Mouse (Mus musculus): Measurements from ENCODE around the gene Serf2. TPM values are rescaled to one million over a fixed set of nuclear protein-coding genes. Genes with fewer than 3 reads are reported as not detected.
"Not testable (repeated sequence)": the region's sequence is repeated elsewhere in the genome, so short reads cannot be mapped to it uniquely, and the experiment has no call there.

The Serf2 gene
- polyA plus RNA-seq, 1 experiment = 476 TPM

DNA sequence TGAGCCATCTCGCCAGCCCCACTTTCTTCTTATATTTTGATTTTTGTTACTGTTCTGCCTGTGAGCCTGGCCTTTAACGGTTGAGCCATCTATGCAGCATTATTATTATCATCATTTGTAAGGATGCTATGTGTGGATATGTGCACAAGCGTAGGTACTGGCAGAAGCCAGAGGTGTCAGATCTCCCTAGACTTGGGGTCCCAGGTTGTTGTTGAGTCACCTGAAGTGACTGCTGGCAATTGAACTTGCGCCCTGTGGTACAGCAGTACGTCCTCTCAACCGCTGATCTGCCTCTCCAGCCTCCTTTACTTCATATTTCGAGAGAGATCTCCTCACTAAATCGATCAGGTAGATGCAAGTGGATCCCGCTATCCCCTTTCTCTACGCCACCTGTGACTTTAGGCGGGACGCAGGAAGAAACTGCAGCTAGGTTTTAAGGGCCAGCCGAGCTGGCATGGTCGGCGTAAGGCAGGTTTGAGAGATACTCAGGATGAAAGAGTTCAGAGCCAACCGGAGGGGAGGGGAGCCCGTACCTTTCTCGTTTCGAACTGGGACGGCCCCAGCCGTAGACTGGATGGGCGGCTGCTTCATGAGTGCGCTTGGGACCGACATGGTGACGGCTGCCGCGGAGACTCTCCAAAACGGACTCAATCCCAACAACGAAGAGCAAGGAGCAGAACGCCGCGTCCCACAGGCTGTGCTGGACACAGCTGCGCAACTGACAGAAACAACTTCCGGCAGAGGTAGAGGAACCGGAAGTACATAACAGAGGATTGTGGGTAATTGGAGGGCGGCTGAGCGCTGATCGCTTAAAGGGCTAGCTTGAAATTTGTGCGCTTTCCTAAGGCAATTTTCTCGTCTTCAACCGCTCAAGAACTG lies 24.5 kb downstream of the Serf2 start, which contains the start of gene Mfap1b:
TSS of gene Mfap1b (minus strand) at position 767 of the 879 bp plus-strand sequence.
- 5% methylated on average over 41 of the region's 41 CpGs for WGBS
- not testable (repeated sequence) for H3K4me1 ChIP-seq (ENCODE audit: control insufficient read depth, insufficient read depth, low read length)
- TF ChIP-seq POLR2A (IDR thresholded peaks at IDR 0.05; ENCODE audit: borderline replicate concordance, control insufficient read depth, low read depth, low read length) = peak; percentile 90
- H3K4me3 ChIP-seq (replicated peaks; ENCODE audit: control insufficient read depth, low read depth, low read length) = peak within 1 kb of the TSS; percentile 89
- H3K27ac ChIP-seq (ENCODE audit: control insufficient read depth, insufficient read depth, low read depth, low read length, poor library complexity) = peak within 1 kb of the TSS; percentile 77

- TF ChIP-seq POLR2A (IDR thresholded peaks at IDR 0.05; ENCODE audit: borderline replicate concordance, control insufficient read depth, low read depth, low read length) (no peak), CTCF (IDR thresholded peaks at IDR 0.05; ENCODE audit: control insufficient read depth, insufficient read depth, low read length) (no peak)
- H3K4me3 ChIP-seq (replicated peaks; ENCODE audit: control insufficient read depth, low read depth, low read length) = peak overlapping the region; percentile 89
- peak overlapping the region; percentile 77; the same call in 1 of the 2 replicates for H3K27ac ChIP-seq (ENCODE audit: control insufficient read depth, insufficient read depth, low read depth, low read length, poor library complexity)
- H3K4me1 ChIP-seq (ENCODE audit: control insufficient read depth, insufficient read depth, low read length) = no peaks in the 10 kb centered on the region; the same call in 1 of the 2 replicates
- 20% methylated on average over 8 of the region's 8 CpGs for WGBS
Observed at GRCm38 (mm10) chr2:121474180-121474535, 25.2 kb downstream of the Serf2 start.

- not testable (repeated sequence) for H3K4me1 ChIP-seq (ENCODE audit: control insufficient read depth, insufficient read depth, low read length); H3K27ac ChIP-seq (ENCODE audit: control insufficient read depth, insufficient read depth, low read depth, low read length, poor library complexity); H3K4me3 ChIP-seq (replicated peaks; ENCODE audit: control insufficient read depth, low read depth, low read length)
- 97% methylated on average over 2 of the region's 2 CpGs for WGBS
Observed at GRCm38 (mm10) chr2:121475306-121475705, 26.3 kb downstream of the Serf2 start.

- 90% methylated on average over 3 of the region's 3 CpGs for WGBS
- TF ChIP-seq POLR2A (IDR thresholded peaks at IDR 0.05; ENCODE audit: borderline replicate concordance, control insufficient read depth, low read depth, low read length) (no peak), CTCF (IDR thresholded peaks at IDR 0.05; ENCODE audit: control insufficient read depth, insufficient read depth, low read length) (no peak)
- Histone ChIP-seq H3K4me1 (ENCODE audit: control insufficient read depth, insufficient read depth, low read length) (no peaks in the 10 kb centered on the region), H3K27ac (ENCODE audit: control insufficient read depth, insufficient read depth, low read depth, low read length, poor library complexity) (no peak overlapping the region), H3K4me3 (replicated peaks; ENCODE audit: control insufficient read depth, low read depth, low read length) (no peak overlapping the region)
Observed at GRCm38 (mm10) chr2:121477491-121478266, 28.7 kb downstream of the Serf2 start.

GRCm38 (mm10) chr2:121480498-121480897 lies 31.5 kb downstream of the Serf2 start:
- H3K4me3 ChIP-seq (replicated peaks; ENCODE audit: control insufficient read depth, low read depth, low read length) = no peak overlapping the region
- H3K27ac ChIP-seq (ENCODE audit: control insufficient read depth, insufficient read depth, low read depth, low read length, poor library complexity) = no peak overlapping the region
- WGBS = 44% methylated on average over 3 of the region's 3 CpGs
- TF ChIP-seq POLR2A (IDR thresholded peaks at IDR 0.05; ENCODE audit: borderline replicate concordance, control insufficient read depth, low read depth, low read length) = no peak
- peak; percentile 80 for TF ChIP-seq CTCF (IDR thresholded peaks at IDR 0.05; ENCODE audit: control insufficient read depth, insufficient read depth, low read length)
- no peaks in the 10 kb centered on the region for H3K4me1 ChIP-seq (ENCODE audit: control insufficient read depth, insufficient read depth, low read length)

DNA sequence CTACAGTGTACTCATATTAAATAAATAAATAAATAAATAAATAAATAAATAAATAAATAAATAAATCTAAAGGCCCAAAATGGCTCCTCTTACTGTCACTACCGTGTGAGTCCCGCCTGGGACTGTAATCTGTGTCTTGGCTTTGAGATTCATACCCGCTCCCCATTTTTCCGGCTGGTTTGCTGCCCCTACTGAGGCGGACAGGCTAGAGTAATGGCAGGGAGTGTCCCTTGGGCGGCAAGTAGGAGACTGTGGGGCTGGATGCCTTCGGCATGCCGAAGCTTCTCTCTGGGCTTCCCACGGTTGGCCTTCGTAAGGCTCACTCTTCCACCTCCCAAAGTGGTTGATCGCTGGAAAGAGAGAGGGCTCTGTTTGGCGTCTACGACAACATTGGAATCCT lies 31.9 kb downstream of the Serf2 start:
- WGBS = 84% methylated on average over 13 of the region's 13 CpGs
- H3K4me1 ChIP-seq (ENCODE audit: control insufficient read depth, insufficient read depth, low read length); H3K4me3 ChIP-seq (replicated peaks; ENCODE audit: control insufficient read depth, low read depth, low read length); H3K27ac ChIP-seq (ENCODE audit: control insufficient read depth, insufficient read depth, low read depth, low read length, poor library complexity): not testable (repeated sequence)

- TF ChIP-seq POLR2A (IDR thresholded peaks at IDR 0.05; ENCODE audit: borderline replicate concordance, control insufficient read depth, low read depth, low read length) = no peak
- no peak for TF ChIP-seq CTCF (IDR thresholded peaks at IDR 0.05; ENCODE audit: control insufficient read depth, insufficient read depth, low read length)
- Histone ChIP-seq H3K4me1 (ENCODE audit: control insufficient read depth, insufficient read depth, low read length) (no peaks in the 10 kb centered on the region), H3K4me3 (replicated peaks; ENCODE audit: control insufficient read depth, low read depth, low read length) (no peak overlapping the region), H3K27ac (ENCODE audit: control insufficient read depth, insufficient read depth, low read depth, low read length, poor library complexity) (no peak overlapping the region)
- 81% methylated on average over 8 of the region's 8 CpGs for WGBS
Observed at GRCm38 (mm10) chr2:121483576-121483975, 34.6 kb downstream of the Serf2 start.

- 75% methylated on average over 2 of the region's 2 CpGs for WGBS
- not testable (repeated sequence) for H3K4me3 ChIP-seq (replicated peaks; ENCODE audit: control insufficient read depth, low read depth, low read length); H3K4me1 ChIP-seq (ENCODE audit: control insufficient read depth, insufficient read depth, low read length); H3K27ac ChIP-seq (ENCODE audit: control insufficient read depth, insufficient read depth, low read depth, low read length, poor library complexity)
Observed at GRCm38 (mm10) chr2:121484403-121484802, 35.4 kb downstream of the Serf2 start.

DNA sequence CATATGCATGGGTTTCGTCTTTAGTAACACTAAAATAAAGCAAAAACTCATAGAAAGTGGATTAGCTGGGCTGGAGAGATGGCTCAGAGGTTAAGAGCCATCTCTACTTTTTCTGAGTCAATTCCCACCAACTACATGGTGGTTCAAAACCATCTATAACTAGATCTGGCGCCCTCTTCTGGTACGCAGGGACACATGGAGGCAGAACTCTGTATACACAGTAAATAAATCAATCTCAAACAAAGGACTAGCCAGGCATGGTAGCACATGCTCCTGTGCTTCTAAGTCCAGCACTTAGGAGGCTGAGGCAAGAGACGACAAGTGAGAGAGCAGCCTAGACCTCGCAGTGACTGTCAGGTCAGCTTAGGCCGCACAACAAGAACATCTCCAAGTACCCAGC lies 52.6 kb downstream of the Serf2 start:
- not testable (repeated sequence) for H3K27ac ChIP-seq (ENCODE audit: control insufficient read depth, insufficient read depth, low read depth, low read length, poor library complexity); H3K4me1 ChIP-seq (ENCODE audit: control insufficient read depth, insufficient read depth, low read length); H3K4me3 ChIP-seq (replicated peaks; ENCODE audit: control insufficient read depth, low read depth, low read length)
- 73% methylated on average over 3 of the region's 6 CpGs for WGBS

Measured in bone marrow, adult 2 months (tissue).